Mouse (Mus musculus): ENCODE measurements around the gene Olfr750. TPM values are rescaled to one million over a fixed set of nuclear protein-coding genes. Genes with fewer than 3 reads are reported as not detected.

The Olfr750 gene
- polyA plus RNA-seq, 1 experiment from 2014 or later, result not detected

- H3K4me2 ChIP-seq, result peak overlapping the region; percentile 80
- H3K27ac ChIP-seq (replicated peaks), result peak overlapping the region; percentile 93
- H3K4me1 ChIP-seq, result peaks cover 20% of the 10 kb centered on the region
- ATAC-seq (ENCODE audit: extremely low read depth, insufficient number of reproducible peaks, low FRiP score, low TSS enrichment), result no peak
- no peaks in the 10 kb centered on the region for H3K36me3 ChIP-seq
- H3K27me3 ChIP-seq (replicated peaks), result peaks cover 10% of the 10 kb centered on the region; the same call in 1 of the 2 replicates
- H3K9me3 ChIP-seq, result no peaks in the 10 kb centered on the region
- peak overlapping the region; percentile 79 for H3K4me3 ChIP-seq
- H3K9ac ChIP-seq, result peak overlapping the region; percentile 89
- 9% methylated on average over 9 of the region's 9 CpGs for WGBS
These were observed 13.5 kb upstream of the Olfr750 start for GRCm38 (mm10) chr14:51087762-51088161.

- H3K4me3 ChIP-seq, result no peak overlapping the region
- peaks cover 13% of the 10 kb centered on the region; the same call in 1 of the 2 replicates for H3K27me3 ChIP-seq (replicated peaks)
- H3K4me1 ChIP-seq, result peaks cover 11% of the 10 kb centered on the region; the same call in 1 of the 2 replicates
- no peaks in the 10 kb centered on the region for H3K9me3 ChIP-seq
- H3K4me2 ChIP-seq, result no peak overlapping the region
- ATAC-seq (ENCODE audit: extremely low read depth, insufficient number of reproducible peaks, low FRiP score, low TSS enrichment), result no peak
- no peak overlapping the region for H3K9ac ChIP-seq
- 78% methylated on average over 4 of the region's 4 CpGs for WGBS
- no peaks in the 10 kb centered on the region for H3K36me3 ChIP-seq
- H3K27ac ChIP-seq (replicated peaks), result no peak overlapping the region
These were observed 11.7 kb upstream of the Olfr750 start for GRCm38 (mm10) chr14:51085911-51086310.

- Histone ChIP-seq H3K27ac (replicated peaks) (no peak overlapping the region), H3K4me2 (no peak overlapping the region), H3K9ac (no peak overlapping the region), H3K9me3 (no peaks in the 10 kb centered on the region), H3K27me3 (replicated peaks) (peaks cover 19% of the 10 kb centered on the region; the same call in 1 of the 2 replicates), H3K4me3 (no peak overlapping the region), H3K36me3 (no peaks in the 10 kb centered on the region), H3K4me1 (peaks cover 11% of the 10 kb centered on the region; the same call in 1 of the 2 replicates)
- WGBS, result 81% methylated on average over 2 of the region's 2 CpGs
- ATAC-seq (ENCODE audit: extremely low read depth, insufficient number of reproducible peaks, low FRiP score, low TSS enrichment), result no peak
These were observed 10.9 kb upstream of the Olfr750 start for GRCm38 (mm10) chr14:51085086-51085485.

GRCm38 (mm10) chr14:51083805-51084204 lies 9.6 kb upstream of the Olfr750 start:
- Histone ChIP-seq H3K4me1 (peaks cover 11% of the 10 kb centered on the region; the same call in 1 of the 2 replicates), H3K9ac (peak overlapping the region; percentile 80; the same call in 1 of the 2 replicates), H3K9me3 (no peaks in the 10 kb centered on the region), H3K27me3 (replicated peaks) (peaks cover 28% of the 10 kb centered on the region; the same call in 1 of the 2 replicates), H3K4me2 (peak overlapping the region; percentile 72), H3K36me3 (no peaks in the 10 kb centered on the region), H3K27ac (replicated peaks) (no peak overlapping the region), H3K4me3 (peak overlapping the region; percentile 60)
- no peak for ATAC-seq (ENCODE audit: extremely low read depth, insufficient number of reproducible peaks, low FRiP score, low TSS enrichment)
- 18% methylated on average over 7 of the region's 7 CpGs for WGBS

DNA sequence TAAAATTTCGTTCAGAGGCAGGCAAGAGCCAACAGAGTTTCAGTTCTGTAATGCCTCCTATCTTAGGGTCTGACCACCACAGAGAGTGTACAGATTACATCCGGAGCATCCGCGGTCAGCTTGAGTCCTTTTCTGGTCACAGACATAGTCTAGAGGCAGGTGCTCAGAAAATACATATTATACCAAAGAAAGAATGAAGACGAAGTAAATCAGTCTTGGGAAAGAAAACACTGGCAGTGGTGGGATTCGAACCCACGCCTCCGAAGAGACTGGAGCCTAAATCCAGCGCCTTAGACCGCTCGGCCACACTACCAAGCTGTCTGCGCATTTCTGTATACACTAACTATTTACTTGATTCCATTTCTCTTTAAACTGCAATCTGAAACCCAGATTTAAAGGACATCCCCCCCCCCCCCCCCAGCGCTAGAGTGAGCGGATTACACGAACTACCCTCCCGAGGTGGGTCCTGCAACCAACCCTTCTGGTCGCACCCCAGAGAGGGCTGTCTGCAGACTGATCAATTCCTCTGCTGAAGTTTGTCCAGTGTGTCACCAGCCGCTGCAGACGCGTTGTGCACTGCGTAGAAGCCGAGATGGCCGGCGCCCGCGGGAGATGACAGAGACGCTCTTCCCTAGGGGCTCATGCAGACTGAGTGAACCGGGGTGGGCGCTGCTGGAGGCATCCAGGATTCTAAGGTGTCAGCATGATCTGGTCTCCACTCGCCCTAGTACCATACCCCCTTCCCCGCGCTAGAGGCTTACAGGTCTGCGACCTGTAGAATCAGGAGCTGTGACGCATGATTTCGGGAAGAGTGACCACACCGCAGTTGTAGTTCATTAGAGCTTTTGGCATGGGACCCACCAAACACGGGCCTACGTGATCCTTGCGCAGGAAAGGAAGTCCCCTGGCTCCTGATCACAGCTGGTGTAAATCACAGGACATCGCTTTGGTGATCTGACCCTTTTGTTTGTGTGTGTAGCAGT lies 8.7 kb upstream of the Olfr750 start:
- H3K27ac ChIP-seq (replicated peaks), result no peak overlapping the region
- peak overlapping the region; percentile 80 for H3K9ac ChIP-seq
- H3K4me1 ChIP-seq, result peaks cover 11% of the 10 kb centered on the region; the same call in 1 of the 2 replicates
- WGBS, result 3% methylated on average over 40 of the region's 40 CpGs
- peaks cover 30% of the 10 kb centered on the region; the same call in 1 of the 2 replicates for H3K27me3 ChIP-seq (replicated peaks)
- H3K4me3 ChIP-seq, result peak overlapping the region; percentile 60
- no peaks in the 10 kb centered on the region for H3K9me3 ChIP-seq
- ATAC-seq (ENCODE audit: extremely low read depth, insufficient number of reproducible peaks, low FRiP score, low TSS enrichment), result peak; percentile 37; the same call in 1 of the 2 replicates
- peak overlapping the region; percentile 72 for H3K4me2 ChIP-seq
- H3K36me3 ChIP-seq, result no peaks in the 10 kb centered on the region

DNA sequence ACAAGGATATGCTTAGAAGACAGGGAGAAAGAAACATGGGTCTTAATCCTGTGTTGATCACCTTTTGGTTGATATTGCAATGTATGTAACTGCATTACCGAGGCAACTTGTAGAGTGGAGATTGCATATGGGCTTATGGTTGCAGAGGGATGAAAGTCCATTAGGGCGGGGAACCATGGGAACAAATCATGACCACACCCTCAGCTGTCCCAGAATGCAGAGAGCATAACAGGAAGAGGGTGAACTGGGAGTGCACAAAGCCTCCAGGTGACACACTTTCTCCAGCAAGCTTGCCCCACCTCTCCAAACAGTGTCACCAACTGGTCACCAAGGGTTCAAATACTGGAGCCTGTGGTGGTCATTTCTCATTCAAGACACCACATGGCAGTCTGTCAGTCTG lies 6.8 kb upstream of the Olfr750 start:
- Histone ChIP-seq H3K9me3 (no peaks in the 10 kb centered on the region), H3K4me3 (no peak overlapping the region), H3K27ac (replicated peaks) (no peak overlapping the region), H3K4me1 (peaks cover 8% of the 10 kb centered on the region; the same call in 1 of the 2 replicates), H3K36me3 (no peaks in the 10 kb centered on the region), H3K27me3 (replicated peaks) (peaks cover 30% of the 10 kb centered on the region; the same call in 1 of the 2 replicates), H3K4me2 (no peak overlapping the region), H3K9ac (no peak overlapping the region)
- ATAC-seq (ENCODE audit: extremely low read depth, insufficient number of reproducible peaks, low FRiP score, low TSS enrichment), result no peak
- WGBS, result 74% methylated on average over 2 of the region's 2 CpGs

DNA sequence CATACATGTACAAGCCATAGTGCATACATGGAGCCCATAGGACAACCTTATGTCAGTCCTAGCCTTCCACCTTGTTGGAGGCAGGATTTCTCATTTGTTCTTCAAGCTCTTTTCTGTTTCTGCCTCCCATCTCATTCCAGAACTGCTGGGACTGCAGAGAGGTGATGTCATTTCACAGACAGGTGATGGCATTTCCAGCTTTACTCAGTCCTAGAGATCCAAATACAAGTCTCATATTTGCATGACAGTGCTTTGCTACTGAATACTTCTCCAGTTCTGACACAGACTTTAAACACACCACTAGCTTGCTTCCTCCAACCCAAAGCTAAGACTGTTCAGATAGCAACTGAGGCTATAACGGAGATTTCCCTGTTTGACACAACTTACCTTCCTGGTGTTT lies 4.9 kb upstream of the Olfr750 start:
- Histone ChIP-seq H3K36me3 (no peaks in the 10 kb centered on the region), H3K27me3 (replicated peaks) (peaks cover 27% of the 10 kb centered on the region; the same call in 1 of the 2 replicates), H3K4me3 (no peak overlapping the region), H3K27ac (replicated peaks) (no peak overlapping the region), H3K4me1 (peaks cover 8% of the 10 kb centered on the region; the same call in 1 of the 2 replicates), H3K9me3 (no peaks in the 10 kb centered on the region), H3K4me2 (no peak overlapping the region), H3K9ac (no peak overlapping the region)
- 70% methylated on average over 1 of the region's 1 CpGs for WGBS
- no peak for ATAC-seq (ENCODE audit: extremely low read depth, insufficient number of reproducible peaks, low FRiP score, low TSS enrichment)

GRCm38 (mm10) chr14:51069617-51070016 lies 4.6 kb downstream of the Olfr750 start:
- Histone ChIP-seq H3K36me3 (no peaks in the 10 kb centered on the region), H3K9ac (no peak overlapping the region), H3K9me3 (no peaks in the 10 kb centered on the region), H3K27ac (replicated peaks) (no peak overlapping the region), H3K27me3 (replicated peaks) (peaks cover 10% of the 10 kb centered on the region), H3K4me3 (no peak overlapping the region), H3K4me2 (no peak overlapping the region), H3K4me1 (0 out of 2 replicates have a peak, but pooled peaks cover 4% of the 10 kb centered on the region)
- 86% methylated on average over 2 of the region's 2 CpGs for WGBS
- no peak for ATAC-seq (ENCODE audit: extremely low read depth, insufficient number of reproducible peaks, low FRiP score, low TSS enrichment)

- Histone ChIP-seq H3K36me3 (no peaks in the 10 kb centered on the region), H3K4me3 (no peak overlapping the region), H3K9ac (no peak overlapping the region), H3K9me3 (no peaks in the 10 kb centered on the region), H3K4me1 (0 out of 2 replicates have a peak, but pooled peaks cover 4% of the 10 kb centered on the region), H3K27me3 (replicated peaks) (peaks cover 10% of the 10 kb centered on the region), H3K4me2 (no peak overlapping the region), H3K27ac (replicated peaks) (no peak overlapping the region)
- 80% methylated on average over 5 of the region's 5 CpGs for WGBS
- ATAC-seq (ENCODE audit: extremely low read depth, insufficient number of reproducible peaks, low FRiP score, low TSS enrichment), result no peak
These were observed 5.3 kb downstream of the Olfr750 start for GRCm38 (mm10) chr14:51068956-51069355.

GRCm38 (mm10) chr14:51060761-51061160 lies 13.5 kb downstream of the Olfr750 start:
- Histone ChIP-seq H3K4me2 (no peak overlapping the region), H3K36me3 (no peaks in the 10 kb centered on the region), H3K4me3 (no peak overlapping the region), H3K27ac (replicated peaks) (no peak overlapping the region), H3K4me1 (peaks cover 10% of the 10 kb centered on the region), H3K9ac (no peak overlapping the region), H3K9me3 (no peaks in the 10 kb centered on the region), H3K27me3 (replicated peaks) (no peaks in the 10 kb centered on the region)
- 86% methylated on average over 5 of the region's 5 CpGs for WGBS
- no peak for ATAC-seq (ENCODE audit: extremely low read depth, insufficient number of reproducible peaks, low FRiP score, low TSS enrichment)

DNA sequence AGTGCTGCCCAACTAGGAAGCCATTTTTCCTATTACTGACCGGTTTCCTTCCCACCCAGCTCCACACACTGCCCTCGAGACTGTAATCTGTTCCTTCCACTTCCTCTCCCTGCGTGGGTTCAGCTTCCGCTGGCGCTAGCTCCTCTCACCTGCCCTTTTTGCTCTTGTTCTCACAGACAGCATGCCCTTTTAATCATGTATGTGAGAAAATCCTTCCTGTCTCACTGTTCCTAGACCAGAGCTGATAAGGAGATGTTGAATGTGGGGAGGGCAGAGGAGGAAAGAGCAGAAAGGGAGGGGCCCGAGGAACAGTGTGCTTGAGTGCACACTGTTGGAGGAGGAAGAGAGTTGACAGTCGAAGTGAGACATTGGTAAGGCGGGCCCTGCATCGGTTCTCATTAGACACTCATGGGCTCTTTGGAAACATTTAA lies 16.8 kb downstream of the Olfr750 start, which contains the start of gene Rnase12:
Rnase12 (minus strand) TSS at position 261 of the 431 bp plus-strand sequence.
- no peak within 1 kb of the TSS for H3K4me3 ChIP-seq
- H3K36me3 ChIP-seq, result no peaks in the 10 kb centered on the region
- H3K27me3 ChIP-seq (replicated peaks), result no peaks in the 10 kb centered on the region
- 0 out of 2 replicates have a peak within 1 kb of the TSS, but pooled peaks have one; percentile 25 for H3K9ac ChIP-seq
- peak within 1 kb of the TSS; percentile 44; the same call in 1 of the 2 replicates for H3K4me2 ChIP-seq
- H3K27ac ChIP-seq (replicated peaks), result peak within 1 kb of the TSS; percentile 71
- no peaks in the 10 kb centered on the region for H3K9me3 ChIP-seq
- no peak for ATAC-seq (ENCODE audit: extremely low read depth, insufficient number of reproducible peaks, low FRiP score, low TSS enrichment)
- WGBS, result 29% methylated on average over 9 of the region's 9 CpGs
- H3K4me1 ChIP-seq, result peaks cover 18% of the 10 kb centered on the region

All from heart, embryonic 13.5 days (tissue).